Mouse (Mus musculus) embryo, embryonic 11.5 days (tissue): ENCODE measurements around the gene Gm20547.

Experiments
- DNase-seq: peaks from one replicate; pipeline ENCODE4 v3.0.0-alpha.2; 2012; ENCODE audit warnings: low read depth, low spot score

The Gm20547 gene

GRCm38 (mm10) chr17:34896366-34896765 is 14.5 kb upstream of the Gm20547 start:
- no peak for DNase-seq

GRCm38 (mm10) chr17:34895724-34896123 is 13.9 kb upstream of the Gm20547 start:
- no peak for DNase-seq

- no peak for DNase-seq
Measured at GRCm38 (mm10) chr17:34894801-34895530, 13.1 kb upstream of the Gm20547 start.

- peak; percentile 96 for DNase-seq
Measured at GRCm38 (mm10) chr17:34894074-34894597, 12.3 kb upstream of the Gm20547 start.

GRCm38 (mm10) chr17:34893072-34893824 is 11.4 kb upstream of the Gm20547 start:
- no peak for DNase-seq

GRCm38 (mm10) chr17:34891377-34891776 is 9.5 kb upstream of the Gm20547 start:
- no peak for DNase-seq

GRCm38 (mm10) chr17:34890074-34890743 is 8.4 kb upstream of the Gm20547 start:
- DNase-seq = no peak

GRCm38 (mm10) chr17:34887942-34888341 is 6.1 kb upstream of the Gm20547 start:
- DNase-seq = no peak

- no peak for DNase-seq
Measured at GRCm38 (mm10) chr17:34885615-34886014, 3.8 kb upstream of the Gm20547 start.

- no peak for DNase-seq
Measured at GRCm38 (mm10) chr17:34884704-34885103, 2.9 kb upstream of the Gm20547 start.

- DNase-seq = no peak
Measured at GRCm38 (mm10) chr17:34883332-34883731, 1.5 kb upstream of the Gm20547 start.

- DNase-seq = no peak
Measured at GRCm38 (mm10) chr17:34881166-34881565, 676 bp downstream of the Gm20547 start.

- DNase-seq = no peak
Measured at GRCm38 (mm10) chr17:34879336-34879879, 2.4 kb downstream of the Gm20547 start, which contains the start of gene Zbtb12. Gene Zbtb12 (plus strand): TSS chr17:34879483.

- DNase-seq = no peak
Measured at GRCm38 (mm10) chr17:34874321-34874720, 7.5 kb downstream of the Gm20547 start.

- no peak for DNase-seq
Measured at GRCm38 (mm10) chr17:34865981-34866380, 15.9 kb downstream of the Gm20547 start.

GRCm38 (mm10) chr17:34862416-34863081 is 19.3 kb downstream of the Gm20547 start, which contains the start of gene Cfb:
Gene Cfb (minus strand): TSS chr17:34862518.
- no peak for DNase-seq

- DNase-seq = no peak
Measured at GRCm38 (mm10) chr17:34861704-34862415, 20.0 kb downstream of the Gm20547 start.

- no peak for DNase-seq
Measured at GRCm38 (mm10) chr17:34860514-34860913, 21.3 kb downstream of the Gm20547 start.

GRCm38 (mm10) chr17:34858670-34859069 is 23.2 kb downstream of the Gm20547 start:
- no peak for DNase-seq

GRCm38 (mm10) chr17:34855825-34856224 is 26.0 kb downstream of the Gm20547 start:
- peak; percentile 39 for DNase-seq
